Mouse (Mus musculus): ENCODE data around the gene Efemp1.

The Efemp1 gene

GRCm38 (mm10) chr11:28853102-28853800 is at the start of gene Efemp1:
TSS of gene Efemp1 (plus strand) at chr11:28853204.
- DNase-seq, result no peak

DNA sequence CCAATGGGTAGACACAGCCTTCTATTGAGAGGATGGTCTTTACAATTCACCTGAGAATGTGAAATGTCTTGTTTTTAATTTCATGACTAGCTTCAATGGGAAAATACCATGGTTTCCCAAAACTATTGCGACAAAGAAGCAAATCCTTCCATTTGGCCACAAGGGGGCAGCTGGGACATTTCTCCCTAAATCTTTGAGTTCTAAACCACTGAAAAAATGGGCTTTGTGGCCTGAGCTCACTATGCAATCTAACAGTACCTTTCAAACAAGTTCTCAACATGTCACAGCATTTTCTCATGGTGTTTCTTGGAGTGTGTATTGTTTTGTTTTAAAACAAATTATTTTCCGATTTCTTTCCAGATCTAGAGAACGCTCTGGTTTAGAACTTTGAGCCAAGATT is 44.3 kb upstream of the Efemp1 start:
- peak; percentile 4 to 6 for DNase-seq

DNA sequence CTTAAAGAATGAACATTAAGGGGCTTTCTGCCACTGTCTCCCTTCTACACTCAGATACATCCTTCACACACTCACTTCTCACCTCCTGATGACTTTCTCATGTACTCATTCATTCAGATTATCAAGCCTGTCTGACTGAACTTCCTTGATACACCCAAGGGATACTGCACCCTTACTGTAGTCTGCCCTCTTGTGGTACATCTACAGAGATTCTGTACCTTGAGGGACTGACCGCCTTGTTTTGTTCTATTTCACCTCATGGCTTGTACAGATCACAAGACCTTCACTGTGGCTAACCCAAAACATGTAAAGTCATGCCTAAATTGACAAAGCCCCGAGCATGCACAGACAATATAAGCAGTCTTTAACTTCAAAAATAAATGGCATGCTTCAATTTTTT is 41.1 kb upstream of the Efemp1 start:
- no peak for DNase-seq

- DNase-seq, result no peak
Observed at GRCm38 (mm10) chr11:28812564-28812963, 40.4 kb upstream of the Efemp1 start.

- DNase-seq, result no peak
Observed at GRCm38 (mm10) chr11:28817405-28817804, 35.6 kb upstream of the Efemp1 start.

GRCm38 (mm10) chr11:28826950-28827349 is 26.1 kb upstream of the Efemp1 start:
- no peak for DNase-seq

- DNase-seq, result no peak
Observed at GRCm38 (mm10) chr11:28833809-28834208, 19.2 kb upstream of the Efemp1 start.

GRCm38 (mm10) chr11:28835141-28835540 is 17.9 kb upstream of the Efemp1 start:
- DNase-seq, result no peak

DNA sequence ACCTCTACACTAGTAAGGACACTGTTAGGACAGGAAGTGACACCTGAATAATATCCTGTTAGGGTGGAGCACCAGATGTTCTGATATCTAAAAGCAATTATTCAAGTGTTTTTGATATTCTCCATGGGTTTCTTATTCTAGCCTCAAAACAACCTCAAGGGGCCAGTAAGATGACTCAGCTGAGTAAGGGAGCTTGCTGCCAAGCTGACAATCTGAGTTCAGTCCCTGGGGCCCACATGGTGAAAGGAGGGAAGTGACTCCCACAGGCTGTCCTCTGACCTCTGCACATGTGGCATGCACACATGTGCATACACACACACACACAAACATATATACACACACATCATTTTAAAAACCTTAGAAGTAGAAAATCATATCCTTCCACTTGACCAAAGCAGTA is 3.2 kb upstream of the Efemp1 start:
- no peak for DNase-seq

GRCm38 (mm10) chr11:28851645-28852044 is 1.4 kb upstream of the Efemp1 start:
- no peak for DNase-seq

DNA sequence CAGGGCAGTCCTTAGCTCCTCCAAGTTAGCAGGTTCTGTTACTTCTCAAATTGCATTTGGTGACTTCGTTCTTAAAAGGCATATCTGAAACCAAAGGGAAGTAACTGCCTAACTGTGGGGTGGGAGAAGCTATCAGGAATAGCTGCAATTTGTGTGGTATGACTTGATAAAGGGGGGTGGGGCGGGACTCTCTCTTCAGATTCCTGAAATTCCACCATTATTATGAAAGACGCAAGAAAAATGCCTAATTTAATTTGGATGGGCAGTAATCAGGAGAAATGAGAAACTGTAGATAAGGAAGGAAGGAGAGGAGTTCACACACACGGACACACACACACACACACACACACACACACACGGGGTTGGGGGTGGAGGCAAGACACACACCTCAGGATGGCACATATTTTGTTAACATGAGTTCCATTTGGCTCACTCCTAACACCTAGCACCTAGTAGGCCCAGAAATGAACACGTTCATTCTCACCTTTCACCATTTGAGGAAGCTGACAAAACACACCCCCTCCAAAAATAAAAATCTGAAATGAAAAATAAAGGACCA is 564 bp upstream of the Efemp1 start:
- DNase-seq, result no peak

GRCm38 (mm10) chr11:28859125-28859524 is 6.1 kb downstream of the Efemp1 start:
- DNase-seq, result no peak

- DNase-seq, result no peak
Observed at GRCm38 (mm10) chr11:28869129-28869528, 16.1 kb downstream of the Efemp1 start.

GRCm38 (mm10) chr11:28881381-28881976 is 28.5 kb downstream of the Efemp1 start:
- no peak for DNase-seq

- DNase-seq, result no peak
Observed at GRCm38 (mm10) chr11:28883106-28883505, 30.1 kb downstream of the Efemp1 start.

GRCm38 (mm10) chr11:28889538-28889937 is 36.5 kb downstream of the Efemp1 start:
- DNase-seq, result no peak

- no peak for DNase-seq
Observed at GRCm38 (mm10) chr11:28891515-28891914, 38.5 kb downstream of the Efemp1 start.

GRCm38 (mm10) chr11:28899420-28899819 is 46.4 kb downstream of the Efemp1 start:
- no peak for DNase-seq

GRCm38 (mm10) chr11:28904596-28904995 is 51.6 kb downstream of the Efemp1 start:
- no peak for DNase-seq

DNA sequence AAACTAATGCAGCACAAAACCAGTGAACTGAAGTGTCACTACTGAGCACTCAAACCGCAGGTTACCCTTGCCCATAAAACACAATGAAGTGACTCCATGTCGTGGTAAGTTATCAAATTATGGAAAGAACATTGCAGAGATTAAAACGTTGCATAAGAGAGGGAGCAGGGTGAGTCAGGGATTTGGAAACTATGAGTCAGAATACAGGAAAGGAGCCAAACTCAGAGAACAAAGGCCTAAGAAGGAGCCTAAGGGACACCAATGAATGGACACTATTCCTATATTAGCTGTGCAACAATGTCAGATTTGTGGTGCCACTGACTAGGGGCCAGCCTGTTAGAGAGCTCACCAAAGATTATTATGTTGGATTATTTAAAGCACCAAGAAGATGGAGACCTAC is 53.3 kb downstream of the Efemp1 start:
- no peak for DNase-seq

- no peak for DNase-seq
Observed at GRCm38 (mm10) chr11:28908908-28909545, 56.0 kb downstream of the Efemp1 start.

GRCm38 (mm10) chr11:28912469-28913138 is 59.6 kb downstream of the Efemp1 start:
- no peak for DNase-seq

GRCm38 (mm10) chr11:28934449-28934848 is 81.4 kb downstream of the Efemp1 start:
- no peak for DNase-seq
